Mouse (Mus musculus) gastrocnemius, postnatal 10 days (tissue): ENCODE results near the gene Pold3. TPM values are rescaled to one million over a fixed set of nuclear protein-coding genes. Genes with fewer than 3 reads are reported as not detected.

Experiments
- DNase-seq: peaks from one replicate; pipeline ENCODE4 v3.0.0; 2021; ENCODE audit warnings: mixed read lengths
- long read RNA-seq, 2 experiments: library from polyadenylated mRNA; stranded (forward); transcript quantifications; one replicate each; pipeline ENCODE4 v2.0.0; 2021
- total RNA-seq, 2 experiments: library from RNA; stranded (reverse); gene quantifications; 2 replicates each; pipeline ENCODE4 v1.2.3; 2021

Pold3 gene
- 10 to 100 TPM in 1 of 2 experiments, 1 to 10 TPM in 1; 8.8 to 14.2 TPM for total RNA-seq
- long read RNA-seq, experiment 1, transcript Pold3-201 (12 exons, 3,069 nt), result major isoform, 7 of 11 reads
- long read RNA-seq, experiment 1, partial matches to known transcripts, result 1 of 11 reads
- long read RNA-seq, experiment 1, other reads (novel, unspliced or antisense), result 3 of 11 reads
- long read RNA-seq, experiment 2, transcript Pold3-201 (12 exons, 3,069 nt), result major isoform, 12 of 15 reads
- long read RNA-seq, experiment 2, partial matches to known transcripts, result 1 of 15 reads
- long read RNA-seq, experiment 2, other reads (novel, unspliced or antisense), result 2 of 15 reads

DNA sequence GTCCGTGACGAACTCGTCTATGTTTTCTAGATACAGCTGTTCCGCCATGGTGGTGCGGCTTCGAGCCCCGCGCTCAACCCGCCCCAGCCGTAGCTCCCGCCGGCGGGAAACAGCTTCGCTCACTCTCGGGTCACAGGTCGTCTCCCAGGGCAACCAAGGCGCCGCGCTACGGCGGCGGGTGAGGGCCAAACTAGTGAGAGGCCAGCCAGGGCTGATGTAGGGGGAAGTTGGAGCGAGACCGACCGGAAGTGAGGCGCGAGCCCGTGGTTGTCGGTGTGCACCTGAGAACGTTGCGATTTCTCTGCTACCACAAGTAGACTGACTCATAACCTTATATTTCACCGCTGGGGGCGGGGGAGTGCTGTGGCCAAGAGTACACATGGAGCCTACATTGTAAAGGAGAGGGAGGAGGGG is at the start of gene Pold3:
Gene Pold3, minus strand, starts transcription at position 190 of the 414 bp plus-strand sequence.
- peak; percentile 99 for DNase-seq

GRCm38 (mm10) chr7:100170756-100171155 is 49.4 kb upstream of the Pold3 start:
- no peak for DNase-seq

- no peak for DNase-seq
These were observed 47.3 kb upstream of the Pold3 start for GRCm38 (mm10) chr7:100168654-100169053.

DNA sequence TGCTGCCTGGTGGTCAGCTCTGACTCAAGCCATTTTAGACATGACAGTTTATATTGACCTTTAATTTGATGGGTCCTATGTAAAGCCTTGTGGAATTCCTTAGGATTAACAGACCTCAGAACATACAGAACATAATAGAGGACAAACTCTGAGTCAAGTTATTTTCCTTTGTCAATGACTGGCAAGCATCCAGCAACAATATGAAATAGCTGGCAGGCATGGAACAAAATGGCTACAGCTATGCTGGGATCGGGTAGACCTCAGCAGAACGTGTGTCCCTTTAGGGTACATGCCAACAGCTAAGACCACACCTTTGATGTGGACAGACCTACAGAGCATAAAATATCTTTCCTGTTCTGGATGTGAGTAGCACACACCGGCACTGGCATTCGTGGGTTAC is 42.1 kb upstream of the Pold3 start:
- no peak for DNase-seq

DNA sequence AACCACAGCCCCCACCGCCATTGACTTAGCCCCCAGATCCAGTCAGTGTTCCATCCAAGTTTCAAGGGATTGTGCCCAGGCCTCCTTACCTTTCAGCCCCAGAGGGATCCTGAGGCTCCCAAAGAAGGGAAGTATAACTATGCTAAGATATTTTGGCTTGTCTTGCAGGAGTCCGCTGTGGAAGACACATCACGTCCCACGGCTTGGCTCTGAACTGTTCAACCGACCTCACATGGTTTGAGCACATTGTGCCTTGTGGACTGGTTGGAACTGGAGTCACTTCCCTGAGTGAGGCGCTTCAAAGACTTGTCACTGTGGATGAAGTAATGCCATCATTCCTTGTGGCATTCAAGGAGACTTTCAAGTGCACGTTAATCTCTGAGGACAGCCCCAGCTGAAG is 38.6 kb upstream of the Pold3 start:
- DNase-seq, result no peak

- DNase-seq, result peak; percentile 94
These were observed 37.9 kb upstream of the Pold3 start, which contains the start of gene Lipt2 for GRCm38 (mm10) chr7:100159105-100159841. Lipt2 (plus strand) TSS chr7:100159277.

DNA sequence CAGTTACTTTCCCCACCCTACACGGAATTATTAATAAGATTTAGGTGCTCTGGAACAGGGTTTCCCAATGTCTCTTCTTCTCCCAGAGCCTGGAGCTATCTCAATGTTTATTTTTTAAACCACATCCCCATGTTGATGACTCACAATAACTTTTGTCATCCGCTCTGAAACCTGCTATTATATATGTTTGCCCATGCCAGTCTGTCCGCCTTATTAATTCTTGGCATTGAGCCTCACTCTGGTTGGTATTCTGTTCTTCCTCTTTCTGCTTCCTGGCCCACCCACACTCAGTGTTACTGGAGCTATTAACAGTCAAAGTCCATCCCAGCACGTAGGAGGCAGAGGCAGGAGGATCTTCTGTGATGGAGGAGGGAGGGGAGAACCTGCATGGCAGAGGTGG is 36.3 kb upstream of the Pold3 start:
- no peak for DNase-seq

- DNase-seq, result no peak
These were observed 29.3 kb upstream of the Pold3 start for GRCm38 (mm10) chr7:100150626-100151025.

- DNase-seq, result no peak
These were observed 28.7 kb upstream of the Pold3 start for GRCm38 (mm10) chr7:100150086-100150485.

GRCm38 (mm10) chr7:100148586-100148985 is 27.2 kb upstream of the Pold3 start:
- DNase-seq, result no peak

GRCm38 (mm10) chr7:100140591-100140990 is 19.2 kb upstream of the Pold3 start:
- no peak for DNase-seq

DNA sequence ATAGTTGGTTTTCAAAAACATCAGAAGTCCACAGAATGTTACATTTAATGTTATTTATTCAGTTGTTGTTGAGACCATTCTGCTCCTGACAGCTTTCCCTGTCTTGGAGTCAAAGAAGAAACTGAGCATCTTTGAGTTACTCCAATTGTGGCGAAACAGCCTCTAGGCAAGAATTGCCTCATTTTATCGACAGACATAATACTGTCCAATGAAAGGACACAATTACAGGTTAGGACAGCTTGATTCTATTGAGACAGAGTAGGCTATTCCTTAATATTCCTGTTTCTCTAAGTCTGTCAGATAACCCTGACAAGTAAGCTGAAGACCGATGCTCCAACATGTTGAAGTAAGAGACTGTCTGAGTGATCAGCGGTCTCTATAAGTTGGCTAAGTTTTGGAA is 16.7 kb upstream of the Pold3 start:
- no peak for DNase-seq

DNA sequence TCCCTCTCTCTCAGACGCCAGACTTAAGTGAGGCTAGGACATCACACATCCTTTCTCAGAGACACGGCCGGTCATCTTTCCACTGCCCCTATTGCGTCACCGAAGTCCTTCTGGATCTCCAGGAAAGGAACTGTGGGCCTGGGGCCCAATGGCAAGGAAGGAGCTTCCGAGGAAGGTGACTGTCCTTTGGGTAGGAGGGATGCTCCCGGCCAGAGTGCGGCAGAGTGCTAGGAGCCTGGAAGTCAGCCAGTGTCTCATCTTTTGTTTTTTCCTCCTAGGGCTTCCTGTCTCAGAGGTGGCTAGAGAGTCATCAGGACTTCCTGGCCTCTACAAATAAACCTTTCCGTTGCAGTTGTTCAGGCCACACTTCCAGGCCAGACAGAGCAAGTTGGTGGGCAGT is 15.7 kb upstream of the Pold3 start:
- no peak for DNase-seq

GRCm38 (mm10) chr7:100132379-100132778 is 11.0 kb upstream of the Pold3 start:
- no peak for DNase-seq

- DNase-seq, result no peak
These were observed 9.2 kb upstream of the Pold3 start for GRCm38 (mm10) chr7:100130592-100130991.

GRCm38 (mm10) chr7:100128262-100129041 is 7.1 kb upstream of the Pold3 start:
- DNase-seq, result no peak

GRCm38 (mm10) chr7:100126514-100126913 is 5.1 kb upstream of the Pold3 start:
- no peak for DNase-seq

GRCm38 (mm10) chr7:100125166-100125565 is 3.8 kb upstream of the Pold3 start:
- no peak for DNase-seq

DNA sequence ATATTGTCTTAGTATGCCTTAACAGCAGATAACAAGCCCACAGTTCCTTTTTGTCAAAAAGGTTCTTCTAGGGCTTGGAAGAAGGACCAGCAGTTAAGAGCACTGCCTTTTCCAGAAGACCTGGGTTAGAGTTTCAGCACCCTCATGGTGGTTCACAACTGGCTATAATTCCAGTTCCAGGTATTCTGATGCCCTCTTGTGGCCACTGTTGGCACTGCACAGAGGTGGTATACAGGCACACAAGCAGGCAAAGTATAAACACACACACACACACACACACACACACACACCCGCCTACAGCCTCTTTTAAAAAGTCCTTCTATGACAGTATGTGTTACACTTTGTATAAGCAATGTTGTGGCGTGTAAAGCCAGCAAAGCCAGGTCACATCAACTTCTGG is 2.8 kb upstream of the Pold3 start:
- peak; percentile 33 for DNase-seq

- DNase-seq, result no peak
These were observed 2.1 kb upstream of the Pold3 start for GRCm38 (mm10) chr7:100123486-100123885.

DNA sequence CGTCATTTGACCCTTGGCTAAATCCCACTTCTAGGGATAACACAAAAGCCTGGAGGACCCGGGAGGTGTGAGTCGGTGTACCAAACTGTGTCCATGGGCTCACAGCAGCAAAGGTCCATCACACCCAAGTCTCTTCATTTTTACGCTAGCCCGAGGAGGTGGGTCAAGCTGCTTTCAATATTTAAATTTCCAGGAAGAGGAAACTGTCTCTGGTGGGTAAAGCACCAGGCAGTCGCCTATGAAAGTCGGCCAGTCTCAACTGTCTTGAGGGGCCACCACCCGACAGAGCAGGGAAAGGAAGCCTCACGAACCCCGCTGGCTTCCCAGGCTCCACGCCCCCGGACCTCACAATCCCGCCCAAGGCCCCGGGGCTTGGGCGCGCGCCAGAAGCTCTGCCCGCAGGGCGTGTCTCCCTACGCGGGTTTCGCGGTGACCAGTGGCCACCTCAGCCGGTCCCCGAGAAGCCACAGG is 539 bp downstream of the Pold3 start:
- peak; percentile 63 for DNase-seq

- no peak for DNase-seq
These were observed 7.1 kb downstream of the Pold3 start for GRCm38 (mm10) chr7:100114279-100114678.

DNA sequence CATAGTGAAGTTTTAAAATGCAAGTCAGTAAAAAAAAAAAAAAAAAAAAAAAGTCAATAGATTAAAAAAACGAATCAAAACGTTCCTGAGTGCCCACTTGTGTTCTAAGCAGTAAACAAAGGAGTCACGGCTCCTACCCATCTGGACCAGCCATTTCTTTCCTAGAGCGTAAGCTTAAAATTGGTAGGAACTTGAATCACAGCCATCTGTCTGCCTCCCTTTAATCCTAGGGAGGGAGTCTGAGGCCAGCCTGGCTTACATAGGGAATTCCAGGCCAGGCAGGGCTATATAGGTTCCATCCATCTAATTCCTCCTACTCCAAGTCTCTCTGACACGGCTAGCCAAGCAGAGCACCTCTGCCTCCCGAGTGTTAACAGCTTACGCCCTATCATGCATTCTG is 7.5 kb downstream of the Pold3 start:
- no peak for DNase-seq
